Mouse (Mus musculus): ENCODE measurements at regions not wholly inside any gene's neighbourhood (a gene's known extent, or its start where the extent isn't known, plus 50 kb on each side); places are given as distances from the start of the nearest gene placed in this dataset.
A peak's percentile ranks its signal among the peaks of the same experiment; 100 is the strongest.

DNA sequence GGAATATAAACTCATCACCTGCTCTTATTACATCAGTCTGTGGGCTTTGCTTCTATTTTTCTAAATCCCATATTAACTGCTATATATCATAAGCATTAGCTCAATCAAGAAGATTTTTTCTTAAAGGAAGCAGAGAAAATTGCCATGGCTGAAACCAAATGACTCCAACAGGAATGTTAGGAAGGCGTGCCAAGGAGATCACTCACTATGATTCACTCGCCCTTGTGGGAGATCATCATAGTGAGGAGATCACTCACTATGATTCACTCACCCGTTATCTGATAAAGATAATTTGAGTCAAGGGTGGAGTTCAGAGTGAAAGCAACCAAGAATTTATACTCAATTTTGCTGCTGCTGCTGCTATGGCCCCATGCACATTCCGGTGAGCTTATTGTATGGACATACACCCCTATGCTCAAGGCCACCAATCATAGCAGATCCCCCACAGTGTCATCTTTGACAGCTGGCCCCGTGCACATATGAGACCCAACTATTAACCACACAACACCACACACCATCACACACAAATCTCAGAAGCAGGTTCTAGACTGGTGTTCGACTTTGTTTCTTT, 63.8 kb upstream of the Fer start:
- Histone ChIP-seq H3K9me3 (ENCODE audit: control insufficient read depth, low read length) (no peaks in the 10 kb centered on the region), H3K27me3 (replicated peaks; ENCODE audit: control insufficient read depth, insufficient read depth, low read length) (no peaks in the 10 kb centered on the region), H3K9ac (ENCODE audit: low read depth, low read length) (no peak overlapping the region), H3K4me1 (replicated peaks; ENCODE audit: control insufficient read depth, insufficient read depth, low read length) (no peaks in the 10 kb centered on the region), H3K4me3 (ENCODE audit: low read depth, low read length) (no peak overlapping the region), H3K4me2 (no peak overlapping the region), H3K27ac (ENCODE audit: low read depth, low read length) (no peak overlapping the region), H3K36me3 (ENCODE audit: control insufficient read depth, insufficient read depth, low read length) (no peaks in the 10 kb centered on the region)
- 79% methylated on average over 6 of the region's 6 CpGs for WGBS
- ATAC-seq (replicated peaks; ENCODE audit: low FRiP score) (no peak), DNase-seq (ENCODE audit: low spot score) (no peak)

GRCm38 (mm10) chr17:63801411-63801810, 61.5 kb upstream of the Fer start:
- WGBS, result 90% methylated on average over 9 of the region's 9 CpGs
- H3K27ac ChIP-seq (ENCODE audit: low read depth, low read length), result no peak overlapping the region
- no peak for DNase-seq (ENCODE audit: low spot score)

GRCm38 (mm10) chr17:63802846-63803245, 60.0 kb upstream of the Fer start:
- Histone ChIP-seq H3K4me3 (ENCODE audit: low read depth, low read length) (no peak overlapping the region), H3K9me3 (ENCODE audit: control insufficient read depth, low read length) (no peaks in the 10 kb centered on the region), H3K27me3 (replicated peaks; ENCODE audit: control insufficient read depth, insufficient read depth, low read length) (no peaks in the 10 kb centered on the region), H3K27ac (ENCODE audit: low read depth, low read length) (no peak overlapping the region), H3K36me3 (ENCODE audit: control insufficient read depth, insufficient read depth, low read length) (no peaks in the 10 kb centered on the region), H3K9ac (ENCODE audit: low read depth, low read length) (no peak overlapping the region), H3K4me1 (replicated peaks; ENCODE audit: control insufficient read depth, insufficient read depth, low read length) (no peaks in the 10 kb centered on the region), H3K4me2 (no peak overlapping the region)
- ATAC-seq (replicated peaks; ENCODE audit: low FRiP score) (no peak), DNase-seq (ENCODE audit: low spot score) (no peak)
- WGBS, result 71% methylated on average over 5 of the region's 5 CpGs

More at GRCm38 (mm10) chr17:63801411-63801810, 61.5 kb upstream of the Fer start:
- Histone ChIP-seq H3K4me1 (replicated peaks; ENCODE audit: control insufficient read depth, insufficient read depth, low read length) (no peaks in the 10 kb centered on the region), H3K4me2 (no peak overlapping the region), H3K9me3 (ENCODE audit: control insufficient read depth, low read length) (no peaks in the 10 kb centered on the region), H3K36me3 (ENCODE audit: control insufficient read depth, insufficient read depth, low read length) (no peaks in the 10 kb centered on the region), H3K27me3 (replicated peaks; ENCODE audit: control insufficient read depth, insufficient read depth, low read length) (no peaks in the 10 kb centered on the region), H3K4me3 (ENCODE audit: low read depth, low read length) (no peak overlapping the region), H3K9ac (ENCODE audit: low read depth, low read length) (no peak overlapping the region)
- ATAC-seq (replicated peaks; ENCODE audit: low FRiP score), result no peak

DNA sequence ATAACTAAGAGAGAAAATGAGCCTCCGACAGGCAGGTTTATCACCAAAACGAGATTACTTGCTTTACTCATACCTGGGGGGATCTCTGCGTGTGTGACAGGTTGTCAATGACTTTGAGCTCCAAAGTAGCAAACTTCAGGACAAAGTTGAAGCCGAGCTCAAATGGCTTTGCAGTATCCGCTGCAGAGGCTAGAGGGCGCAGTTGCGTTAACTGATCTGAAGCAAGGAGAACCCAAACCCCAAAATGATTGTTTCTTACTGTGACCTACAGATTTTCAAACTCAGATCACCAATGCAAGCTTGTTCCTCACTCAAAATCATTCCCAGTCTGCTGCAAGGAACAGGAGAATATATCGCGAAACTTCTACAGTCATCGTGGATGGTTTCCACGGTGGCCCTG, 59.3 kb upstream of the Fer start:
- Histone ChIP-seq H3K9me3 (ENCODE audit: control insufficient read depth, low read length) (no peaks in the 10 kb centered on the region), H3K9ac (ENCODE audit: low read depth, low read length) (no peak overlapping the region), H3K27ac (ENCODE audit: low read depth, low read length) (no peak overlapping the region), H3K4me3 (ENCODE audit: low read depth, low read length) (no peak overlapping the region), H3K36me3 (ENCODE audit: control insufficient read depth, insufficient read depth, low read length) (no peaks in the 10 kb centered on the region), H3K4me2 (no peak overlapping the region), H3K4me1 (replicated peaks; ENCODE audit: control insufficient read depth, insufficient read depth, low read length) (no peaks in the 10 kb centered on the region), H3K27me3 (replicated peaks; ENCODE audit: control insufficient read depth, insufficient read depth, low read length) (no peaks in the 10 kb centered on the region)
- WGBS, result 25% methylated on average over 11 of the region's 11 CpGs
- ATAC-seq (replicated peaks; ENCODE audit: low FRiP score) (no peak), DNase-seq (ENCODE audit: low spot score) (peak; percentile 44)

GRCm38 (mm10) chr17:63804416-63804815, 58.4 kb upstream of the Fer start:
- Histone ChIP-seq H3K9me3 (ENCODE audit: control insufficient read depth, low read length) (no peaks in the 10 kb centered on the region), H3K9ac (ENCODE audit: low read depth, low read length) (no peak overlapping the region), H3K27me3 (replicated peaks; ENCODE audit: control insufficient read depth, insufficient read depth, low read length) (no peaks in the 10 kb centered on the region), H3K4me2 (no peak overlapping the region), H3K4me3 (ENCODE audit: low read depth, low read length) (no peak overlapping the region), H3K4me1 (replicated peaks; ENCODE audit: control insufficient read depth, insufficient read depth, low read length) (no peaks in the 10 kb centered on the region), H3K36me3 (ENCODE audit: control insufficient read depth, insufficient read depth, low read length) (no peaks in the 10 kb centered on the region), H3K27ac (ENCODE audit: low read depth, low read length) (no peak overlapping the region)
- ATAC-seq (replicated peaks; ENCODE audit: low FRiP score) (no peak), DNase-seq (ENCODE audit: low spot score) (no peak)
- 89% methylated on average over 4 of the region's 4 CpGs for WGBS

GRCm38 (mm10) chr17:63806360-63806759, 56.5 kb upstream of the Fer start:
- H3K9ac ChIP-seq (ENCODE audit: low read depth, low read length), result no peak overlapping the region
- ATAC-seq (replicated peaks; ENCODE audit: low FRiP score), result no peak
- 78% methylated on average over 10 of the region's 10 CpGs for WGBS

DNA sequence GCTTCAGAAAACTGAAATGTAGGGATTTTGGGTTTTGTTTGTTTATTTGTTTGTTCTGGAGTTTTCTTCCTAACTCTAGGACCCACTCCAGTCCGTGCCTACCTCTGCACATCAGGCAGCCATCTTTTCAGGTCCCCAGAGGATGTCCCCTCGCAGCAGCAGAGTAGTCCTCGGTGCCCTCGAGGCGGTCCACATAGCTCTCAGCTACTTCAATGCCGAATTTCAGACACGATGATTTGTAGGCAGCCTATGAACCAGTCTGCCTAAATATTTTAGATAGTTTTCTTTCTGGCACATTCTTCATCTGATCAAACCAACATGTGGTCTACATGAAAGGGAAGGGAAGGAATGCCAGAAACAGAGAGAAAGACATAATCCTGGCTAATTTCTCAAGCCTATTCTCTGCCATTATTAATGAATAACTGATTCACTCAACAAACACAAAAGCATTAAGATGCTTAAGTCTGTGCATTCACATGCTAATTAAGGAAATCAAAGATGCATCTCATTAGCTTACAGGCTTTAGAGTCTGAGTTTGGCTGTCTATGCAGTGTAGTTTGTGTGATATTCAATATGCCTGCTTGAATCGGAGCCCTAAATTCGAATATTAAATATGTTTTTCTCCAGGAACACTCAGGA, 55.2 kb upstream of the Fer start:
- no peak for ATAC-seq (replicated peaks; ENCODE audit: low FRiP score)
- H3K36me3 ChIP-seq (ENCODE audit: control insufficient read depth, insufficient read depth, low read length), result no peaks in the 10 kb centered on the region
- no peak for DNase-seq (ENCODE audit: low spot score)
- H3K4me3 ChIP-seq (ENCODE audit: low read depth, low read length), result no peak overlapping the region
- no peaks in the 10 kb centered on the region for H3K27me3 ChIP-seq (replicated peaks; ENCODE audit: control insufficient read depth, insufficient read depth, low read length)
- H3K27ac ChIP-seq (ENCODE audit: low read depth, low read length), result no peak overlapping the region
- H3K9me3 ChIP-seq (ENCODE audit: control insufficient read depth, low read length), result no peaks in the 10 kb centered on the region
- H3K9ac ChIP-seq (ENCODE audit: low read depth, low read length), result no peak overlapping the region
- H3K4me2 ChIP-seq, result no peak overlapping the region
- 83% methylated on average over 9 of the region's 9 CpGs for WGBS
- H3K4me1 ChIP-seq (replicated peaks; ENCODE audit: control insufficient read depth, insufficient read depth, low read length), result no peaks in the 10 kb centered on the region

More at GRCm38 (mm10) chr17:63806360-63806759, 56.5 kb upstream of the Fer start:
- H3K4me1 ChIP-seq (replicated peaks; ENCODE audit: control insufficient read depth, insufficient read depth, low read length), result no peaks in the 10 kb centered on the region
- no peak overlapping the region for H3K4me3 ChIP-seq (ENCODE audit: low read depth, low read length)
- H3K27ac ChIP-seq (ENCODE audit: low read depth, low read length), result no peak overlapping the region
- H3K27me3 ChIP-seq (replicated peaks; ENCODE audit: control insufficient read depth, insufficient read depth, low read length), result no peaks in the 10 kb centered on the region
- H3K4me2 ChIP-seq, result no peak overlapping the region
- no peak for DNase-seq (ENCODE audit: low spot score)
- no peaks in the 10 kb centered on the region for H3K9me3 ChIP-seq (ENCODE audit: control insufficient read depth, low read length)
- H3K36me3 ChIP-seq (ENCODE audit: control insufficient read depth, insufficient read depth, low read length), result no peaks in the 10 kb centered on the region

DNA sequence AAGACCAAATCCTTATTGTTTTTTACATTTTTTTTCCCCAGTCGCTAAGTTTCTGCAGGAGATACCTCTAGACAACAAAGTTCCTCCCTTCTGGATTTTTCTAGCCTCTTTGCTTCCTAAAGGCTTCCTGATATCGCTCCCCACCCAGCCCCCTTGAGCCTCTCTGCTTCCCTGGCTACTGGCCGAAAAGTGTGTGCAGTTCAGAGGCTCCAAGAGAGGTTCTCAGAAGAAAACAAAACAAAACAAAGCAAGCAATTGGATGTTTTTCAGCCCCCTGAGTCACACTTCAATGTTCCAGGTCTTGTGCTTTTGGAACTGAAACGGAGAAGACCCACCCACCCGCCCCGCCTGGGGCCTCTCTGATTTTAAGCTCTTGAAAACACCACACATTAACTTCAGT, 54.1 kb upstream of the Fer start:
- no peak for ATAC-seq (replicated peaks; ENCODE audit: low FRiP score)
- H3K9me3 ChIP-seq (ENCODE audit: control insufficient read depth, low read length), result no peaks in the 10 kb centered on the region
- no peak overlapping the region for H3K4me2 ChIP-seq
- no peaks in the 10 kb centered on the region for H3K27me3 ChIP-seq (replicated peaks; ENCODE audit: control insufficient read depth, insufficient read depth, low read length)
- WGBS, result 78% methylated on average over 6 of the region's 6 CpGs
- no peak overlapping the region for H3K27ac ChIP-seq (ENCODE audit: low read depth, low read length)
- no peak for DNase-seq (ENCODE audit: low spot score)
- H3K9ac ChIP-seq (ENCODE audit: low read depth, low read length), result no peak overlapping the region
- no peaks in the 10 kb centered on the region for H3K4me1 ChIP-seq (replicated peaks; ENCODE audit: control insufficient read depth, insufficient read depth, low read length)
- H3K36me3 ChIP-seq (ENCODE audit: control insufficient read depth, insufficient read depth, low read length), result no peaks in the 10 kb centered on the region
- no peak overlapping the region for H3K4me3 ChIP-seq (ENCODE audit: low read depth, low read length)

DNA sequence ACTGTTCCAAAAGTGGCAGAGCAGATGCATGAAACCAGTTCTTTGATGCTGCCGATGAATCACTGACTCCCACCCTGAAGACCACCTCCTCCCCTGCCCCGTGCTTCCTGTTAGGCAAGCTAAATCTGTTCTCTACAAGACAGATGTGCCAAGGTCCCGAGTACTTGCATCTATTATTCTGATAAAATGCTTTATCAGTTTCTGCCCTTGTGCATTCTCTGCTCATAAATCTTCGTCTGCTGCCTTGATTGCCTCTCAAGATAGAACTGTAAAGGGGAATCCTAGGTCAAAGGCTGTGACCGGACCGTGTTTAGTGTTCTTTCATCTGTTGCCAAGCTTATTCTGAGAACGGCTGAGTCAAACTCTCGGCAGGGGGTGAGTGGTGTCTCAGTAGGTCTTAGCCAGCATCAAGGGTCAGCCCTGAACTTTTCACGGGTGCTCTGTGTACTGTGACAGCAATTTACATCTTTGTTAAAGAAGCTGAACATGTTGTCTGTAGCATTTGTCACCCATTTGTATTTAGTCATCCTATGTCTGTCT, 51.5 kb upstream of the Fer start:
- H3K27ac ChIP-seq (ENCODE audit: low read depth, low read length), result no peak overlapping the region
- no peaks in the 10 kb centered on the region for H3K4me1 ChIP-seq (replicated peaks; ENCODE audit: control insufficient read depth, insufficient read depth, low read length)
- no peak for DNase-seq (ENCODE audit: low spot score)
- no peak for ATAC-seq (replicated peaks; ENCODE audit: low FRiP score)
- H3K36me3 ChIP-seq (ENCODE audit: control insufficient read depth, insufficient read depth, low read length), result no peaks in the 10 kb centered on the region
- WGBS, result 64% methylated on average over 9 of the region's 9 CpGs
- H3K4me2 ChIP-seq, result no peak overlapping the region
- no peak overlapping the region for H3K4me3 ChIP-seq (ENCODE audit: low read depth, low read length)
- H3K27me3 ChIP-seq (replicated peaks; ENCODE audit: control insufficient read depth, insufficient read depth, low read length), result no peaks in the 10 kb centered on the region
- H3K9ac ChIP-seq (ENCODE audit: low read depth, low read length), result no peak overlapping the region
- H3K9me3 ChIP-seq (ENCODE audit: control insufficient read depth, low read length), result no peaks in the 10 kb centered on the region
